Mouse (Mus musculus) ES-E14 (cell line): ENCODE results near the gene Pax5. TPM values are rescaled to one million over a fixed set of nuclear protein-coding genes. Genes with fewer than 3 reads are reported as not detected.
A peak's percentile ranks its signal among the peaks of the same experiment; 100 is the strongest.

Experiments used
- DNase-seq: peaks from one replicate; pipeline ENCODE4 v3.0.0-alpha.2; 2013; ENCODE audit warnings: low read depth, low spot score
- H3K27ac ChIP-seq: 2 replicates; pipeline ENCODE4 v1.5.1; 2012; ENCODE audit warnings: low read depth, mild to moderate bottlenecking, low read length, moderate library complexity, mixed read lengths; ENCODE audit not compliant: poor library complexity, insufficient read depth, severe bottlenecking
- H3K36me3 ChIP-seq: 2 replicates; pipeline ENCODE4 v1.6.1; 2012; ENCODE audit warnings: mild to moderate bottlenecking, low read length, moderate library complexity, mixed read lengths; ENCODE audit not compliant: control insufficient read depth, poor library complexity, insufficient read depth, severe bottlenecking
- H3K4me1 ChIP-seq, 2 experiments: fragments of 150-350 bp in 1 of 2; sonication (generic) in 1 of 2; 2 replicates each; pipeline ENCODE4 v1.6.1; 2012; ENCODE audit warnings: low read length in 2 of 2, mild to moderate bottlenecking in 1 of 2, mixed read lengths in 1 of 2; ENCODE audit not compliant: control insufficient read depth in 2 of 2, insufficient read depth in 2 of 2, poor library complexity in 1 of 2
- H3K4me3 ChIP-seq, 2 experiments: fragments of 150-350 bp in 1 of 2; sonication (generic) in 1 of 2; 2 replicates each; pipeline ENCODE4 v1.5.1; 2012; ENCODE audit warnings: low read length in 2 of 2, low read depth in 1 of 2, mild to moderate bottlenecking in 1 of 2, mixed read lengths in 1 of 2; ENCODE audit not compliant: insufficient read depth in 1 of 2, poor library complexity in 1 of 2, severe bottlenecking in 1 of 2
- H3K9ac ChIP-seq: 2 replicates; pipeline ENCODE4 v1.6.1; 2012; ENCODE audit warnings: low read depth, mild to moderate bottlenecking, low read length, mixed read lengths; ENCODE audit not compliant: poor library complexity, insufficient read depth, severe bottlenecking
- H3K9me3 ChIP-seq: fragments of 150-350 bp; sonication (generic); 2 replicates; pipeline ENCODE4 v1.6.1; 2012; ENCODE audit warnings: low read depth, mild to moderate bottlenecking, low read length; ENCODE audit not compliant: control insufficient read depth, insufficient read depth
- CHD2 ChIP-seq: IDR thresholded peaks from 2 replicates; pipeline ENCODE4 v1.6.1; 2014; ENCODE audit warnings: mild to moderate bottlenecking, low read depth, low read length, inconsistent platforms
- HCFC1 ChIP-seq: IDR thresholded peaks from 2 replicates; pipeline ENCODE4 v1.6.1; 2012; ENCODE audit warnings: low read length, inconsistent platforms, borderline replicate concordance; ENCODE audit not compliant: insufficient read depth
- MAFK ChIP-seq: IDR thresholded peaks from 2 replicates; pipeline ENCODE4 v1.6.1; 2014; ENCODE audit warnings: mild to moderate bottlenecking, low read depth, low read length, inconsistent platforms; ENCODE audit not compliant: insufficient read depth
- ZC3H11A ChIP-seq: IDR thresholded peaks from 2 replicates; pipeline ENCODE4 v1.6.1; 2012; ENCODE audit warnings: low read depth, mild to moderate bottlenecking, inconsistent platforms, low read length, borderline replicate concordance
- ZNF384 ChIP-seq: IDR thresholded peaks from 2 replicates; pipeline ENCODE4 v1.6.1; 2012; ENCODE audit warnings: low read depth, low read length, inconsistent platforms
- in situ Hi-C, 2 experiments: fragments of 600-800 bp; cut with MboI; formaldehyde crosslinking; loops; one replicate each; pipeline ENCODE4 v1.15.1; 2025; ENCODE audit warnings: low sequenced_read_pairs in 2 of 2, inconsistent platforms in 1 of 2; ENCODE audit not compliant: unreplicated experiment in 2 of 2
- total RNA-seq: library from RNA; depleted of rRNA; stranded (reverse); fragments of 300-350 nt; gene quantifications from 2 replicates; pipeline ENCODE4 v1.2.3, GENCODE M21; 2012

The Pax5 gene
- total RNA-seq, 1 experiment: 0.13 TPM

DNA sequence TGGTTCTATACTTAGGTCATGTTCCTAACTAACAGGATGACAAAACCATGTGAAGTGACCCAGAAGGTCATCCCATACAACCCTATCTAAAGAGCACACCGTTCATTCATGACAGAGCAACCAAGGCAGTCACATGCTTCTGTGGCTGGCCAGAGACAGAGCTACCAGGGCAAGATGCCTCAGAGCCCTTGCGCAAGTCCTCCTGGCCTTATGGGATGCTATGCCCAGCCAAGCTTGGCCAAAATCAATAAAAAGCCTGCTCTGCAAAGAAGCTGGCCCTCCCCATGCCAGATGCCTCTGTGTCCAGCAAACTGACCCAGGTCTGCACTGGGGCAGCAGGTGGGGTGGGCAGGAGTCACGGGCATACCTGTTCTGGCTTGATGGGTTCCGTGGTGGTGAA is 65.1 kb downstream of the Pax5 start:
- no peak for DNase-seq
- Histone ChIP-seq H3K4me3 (no peak overlapping the region), H3K27ac (no peak overlapping the region), H3K9me3 (no peaks in the 10 kb centered on the region), H3K4me1 (no peaks in the 10 kb centered on the region), H3K36me3 (no peaks in the 10 kb centered on the region), H3K9ac (no peak overlapping the region)
- in situ Hi-C loops: no loop called here
- TF ChIP-seq ZNF384 (no peak), ZC3H11A (no peak), HCFC1 (no peak)

DNA sequence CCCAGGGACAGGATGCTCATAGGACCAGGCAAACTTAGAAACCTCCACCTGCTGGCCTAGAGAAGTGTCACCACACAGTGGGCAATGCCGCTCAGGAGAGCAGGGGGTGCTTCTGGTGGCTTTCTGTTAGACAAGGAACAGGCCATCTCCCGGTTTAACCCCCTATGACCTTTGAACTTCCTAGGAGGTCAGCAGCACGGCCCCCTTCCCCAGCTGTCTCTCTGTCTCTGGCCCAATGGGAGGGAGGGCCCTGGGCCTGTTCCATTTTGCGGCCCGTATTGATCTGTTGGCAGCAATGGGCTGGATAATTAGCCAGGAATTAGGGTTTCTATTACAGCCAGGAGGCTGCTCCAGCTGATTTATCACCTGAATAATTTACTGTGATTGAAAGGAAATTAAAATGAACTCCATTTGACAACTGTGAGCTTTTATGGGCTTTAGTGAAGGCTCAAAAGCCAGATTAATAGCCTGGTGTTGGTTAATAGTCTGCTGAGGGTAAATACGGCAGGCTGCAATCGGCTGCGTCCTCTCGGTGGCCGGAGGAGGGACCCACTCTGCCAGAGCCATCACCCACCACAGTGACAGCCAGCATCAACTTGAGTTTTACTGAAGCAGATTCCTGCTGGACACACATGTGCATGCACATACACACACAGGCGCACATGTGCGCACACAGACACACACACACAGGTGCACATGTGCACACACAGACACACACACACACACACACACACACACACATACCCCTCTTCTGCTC is 68.3 kb downstream of the Pax5 start:
- no peak overlapping the region for H3K4me3 ChIP-seq
- H3K9ac ChIP-seq: no peak overlapping the region
- no peaks in the 10 kb centered on the region for H3K9me3 ChIP-seq
- in situ Hi-C loops: no loop called here
- H3K4me1 ChIP-seq: no peaks in the 10 kb centered on the region
- no peak overlapping the region for H3K27ac ChIP-seq
- DNase-seq: no peak
- no peak for TF ChIP-seq ZNF384
- no peaks in the 10 kb centered on the region for H3K36me3 ChIP-seq

DNA sequence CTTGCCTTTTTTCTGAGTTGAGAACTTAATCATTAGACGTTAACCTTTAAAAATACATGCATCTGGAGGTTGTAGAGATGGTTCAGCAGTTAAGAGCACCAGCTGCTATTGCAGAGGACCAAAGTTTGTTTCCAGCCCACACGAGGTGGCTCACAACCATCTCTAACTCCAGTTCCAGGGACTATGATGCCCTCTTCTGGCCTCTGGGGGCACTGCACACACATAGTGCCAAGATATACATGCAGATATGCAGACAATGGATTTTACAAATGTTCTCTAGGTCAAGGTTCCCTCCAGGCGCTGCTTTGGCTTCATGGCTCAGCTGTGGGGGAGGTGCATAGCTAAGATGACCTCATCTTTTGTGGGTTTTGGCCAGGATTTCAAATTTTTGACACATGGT is 74.7 kb downstream of the Pax5 start:
- peak; percentile 56; the same call in 1 of the 2 replicates for TF ChIP-seq ZC3H11A
- no peak for TF ChIP-seq ZNF384
- TF ChIP-seq MAFK: no peak
- TF ChIP-seq HCFC1: no peak
- TF ChIP-seq CHD2: no peak
- Histone ChIP-seq H3K27ac (no peak overlapping the region), H3K9me3 (no peaks in the 10 kb centered on the region), H3K4me3 (no peak overlapping the region), H3K4me1 (no peaks in the 10 kb centered on the region), H3K36me3 (no peaks in the 10 kb centered on the region), H3K9ac (no peak overlapping the region)
- in situ Hi-C loops: no loop called here
- peak; percentile 31 for DNase-seq

DNA sequence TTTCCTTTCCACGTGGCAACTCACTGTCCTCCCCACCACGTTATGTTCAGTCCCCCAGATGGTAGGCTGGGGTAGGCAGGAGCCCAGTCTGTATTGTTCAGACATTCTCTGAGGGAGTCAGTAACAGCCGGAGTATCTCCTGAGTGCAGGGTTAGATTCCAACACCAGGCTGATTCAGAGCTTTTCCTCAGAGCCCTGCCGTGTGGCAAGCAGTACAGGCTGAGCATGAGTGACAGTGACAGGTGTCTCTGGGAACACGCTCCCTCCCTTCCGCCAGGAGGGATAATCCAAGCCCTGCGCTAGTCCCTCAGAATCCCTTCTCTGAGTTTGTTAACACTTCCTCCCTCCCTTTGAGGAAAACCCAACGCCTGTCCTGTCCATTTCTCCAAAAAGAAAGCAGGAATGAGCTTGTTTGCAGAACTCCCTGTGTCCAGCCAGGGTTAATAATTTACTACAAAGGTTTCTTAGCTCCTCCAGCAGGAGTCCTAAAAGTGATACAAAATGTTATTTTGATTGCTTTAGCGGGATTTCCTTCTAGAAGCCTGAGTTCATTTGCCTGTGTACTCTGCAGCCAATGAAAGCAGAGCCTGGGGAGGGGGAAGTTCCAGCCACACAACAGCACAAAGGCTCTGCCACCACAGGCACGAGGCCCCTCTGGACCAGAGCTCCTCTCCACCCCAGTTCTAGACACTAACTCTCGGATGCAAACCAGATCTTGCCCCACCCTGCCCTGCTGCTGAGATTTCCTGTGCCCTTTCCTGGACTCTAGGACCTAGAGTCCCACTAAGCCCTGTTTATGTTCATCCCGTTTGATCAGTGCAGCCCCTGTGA is 76.4 kb downstream of the Pax5 start:
- Histone ChIP-seq H3K9me3 (no peaks in the 10 kb centered on the region), H3K4me1 (no peaks in the 10 kb centered on the region), H3K27ac (no peak overlapping the region), H3K9ac (no peak overlapping the region), H3K4me3 (no peak overlapping the region), H3K36me3 (no peaks in the 10 kb centered on the region)
- no peak for DNase-seq
- in situ Hi-C loops: no loop called here
- TF ChIP-seq CHD2: no peak
- TF ChIP-seq MAFK: no peak
- TF ChIP-seq ZC3H11A: no peak
- TF ChIP-seq ZNF384: no peak
- TF ChIP-seq HCFC1: no peak
